Mouse (Mus musculus) limb, embryonic 12.5 days (tissue): ENCODE results near the gene Snx11. TPM values are rescaled to one million over a fixed set of nuclear protein-coding genes. Genes with fewer than 3 reads are reported as not detected.
"Not testable (repeated sequence)": the region's sequence is repeated elsewhere in the genome, so short reads cannot be mapped to it uniquely, and the experiment has no call there.

Experiments
- ATAC-seq: fragments of 200-750 bp; cut with Nextera tagmentation; 2 replicates; pipeline ENCODE4 v1.8.0; 2017; ENCODE audit warnings: low read depth, moderate TSS enrichment; ENCODE audit not compliant: insufficient number of reproducible peaks, insufficient read depth, low FRiP score, low TSS enrichment
- H3K27ac ChIP-seq: fragments of 300-500 bp; sonication (generic); 2 replicates; pipeline ENCODE4 v1.5.1; 2016; ENCODE audit warnings: mild to moderate bottlenecking, moderate library complexity
- H3K27me3 ChIP-seq: fragments of 300-500 bp; sonication (generic); 2 replicates; pipeline ENCODE4 v1.6.1; 2016; ENCODE audit warnings: mild to moderate bottlenecking, moderate library complexity
- H3K36me3 ChIP-seq: fragments of 300-500 bp; sonication (generic); 2 replicates; pipeline ENCODE4 v1.6.1; 2016; ENCODE audit warnings: mild to moderate bottlenecking, moderate library complexity
- H3K4me1 ChIP-seq: fragments of 300-500 bp; sonication (generic); replicated peaks from 2 replicates; pipeline ENCODE4 v1.6.1; 2016
- H3K4me2 ChIP-seq: fragments of 300-500 bp; sonication (generic); 2 replicates; pipeline ENCODE4 v1.6.1; 2016; ENCODE audit warnings: mild to moderate bottlenecking, moderate library complexity
- H3K4me3 ChIP-seq: fragments of 300-500 bp; sonication (generic); replicated peaks from 2 replicates; pipeline ENCODE4 v1.5.1; 2016; ENCODE audit warnings: mild to moderate bottlenecking
- H3K9ac ChIP-seq: fragments of 300-500 bp; sonication (generic); replicated peaks from 2 replicates; pipeline ENCODE4 v1.6.1; 2016; ENCODE audit warnings: mild to moderate bottlenecking, moderate library complexity
- H3K9me3 ChIP-seq: fragments of 300-500 bp; sonication (generic); 2 replicates; pipeline ENCODE4 v1.6.1; 2016; ENCODE audit warnings: mild to moderate bottlenecking, moderate library complexity
- WGBS: fragments of 180-500 bp; shearing (Covaris S2); methylation state at CpG from one replicate; pipeline ENCODE4 v1.1.7; 2016; 5-methylcytosine and 5-hydroxymethylcytosine counted together
- polyA plus RNA-seq: library from polyadenylated mRNA; unstranded; fragments of >200 nt; fragmentation: Nextera tagmentation; extraction: Ambion mirVana; gene quantifications from 2 replicates; pipeline ENCODE4 v1.2.1, GENCODE M21; 2016

The Snx11 gene
- polyA plus RNA-seq, 1 experiment from 2014 or later, result 21.2 TPM

DNA sequence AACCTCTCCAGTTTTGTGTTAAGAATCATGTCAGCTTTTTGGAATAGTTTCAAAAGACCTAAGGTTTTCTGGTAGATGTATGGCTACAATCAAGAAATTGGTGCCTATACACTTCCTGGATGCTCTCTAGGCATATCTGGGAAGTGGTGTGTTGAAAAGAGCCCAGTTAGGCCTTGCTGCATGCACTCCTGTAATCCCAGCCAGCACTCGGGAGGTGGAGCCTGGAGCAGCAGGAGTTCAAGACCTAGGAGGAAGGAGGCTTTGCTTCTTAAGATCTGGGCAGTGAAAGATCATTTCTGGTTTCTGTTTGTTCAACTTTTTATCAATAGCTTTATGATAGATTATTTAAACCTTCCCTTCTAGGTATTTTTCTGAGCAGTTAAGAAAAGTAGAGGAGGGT is 13.3 kb upstream of the Snx11 start:
- ATAC-seq, result no peak
- peaks cover 28% of the 10 kb centered on the region for H3K4me1 ChIP-seq
- no peaks in the 10 kb centered on the region; the same call in 1 of the 2 replicates for H3K27me3 ChIP-seq
- 14% methylated on average over 1 of the region's 1 CpGs for WGBS
- H3K9ac ChIP-seq, result peak overlapping the region; percentile 28; the same call in 1 of the 2 replicates
- peak overlapping the region; percentile 93 for H3K4me3 ChIP-seq
- peaks cover 22% of the 10 kb centered on the region for H3K36me3 ChIP-seq
- H3K27ac ChIP-seq, result no peak overlapping the region
- H3K4me2 ChIP-seq, result peak overlapping the region; percentile 81
- H3K9me3 ChIP-seq, result no peaks in the 10 kb centered on the region

DNA sequence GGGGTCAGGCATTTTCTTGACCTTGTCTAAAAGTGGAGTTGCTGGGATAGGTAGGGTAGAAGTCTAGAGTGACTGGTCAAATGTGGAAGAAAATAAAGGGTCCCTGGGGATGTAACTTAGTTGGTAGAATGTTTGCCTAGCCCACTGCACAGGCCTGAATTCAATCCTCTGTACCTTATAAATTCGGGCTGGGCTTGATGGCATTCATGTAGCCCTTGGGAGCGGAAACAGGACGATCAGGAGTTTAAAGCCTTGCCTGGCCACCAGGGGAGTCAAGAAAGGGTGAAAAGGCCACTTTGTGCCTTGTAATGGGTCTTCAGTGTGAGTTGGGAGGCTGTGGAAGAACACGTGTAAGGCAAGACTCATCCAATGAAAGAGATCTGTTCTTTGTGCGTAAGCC is 12.6 kb upstream of the Snx11 start:
- no peaks in the 10 kb centered on the region for H3K9me3 ChIP-seq
- no peak for ATAC-seq
- H3K27ac ChIP-seq, result peak overlapping the region; percentile 99; the same call in 1 of the 2 replicates
- peaks cover 15% of the 10 kb centered on the region for H3K36me3 ChIP-seq
- H3K9ac ChIP-seq, result peak overlapping the region; percentile 96
- no peaks in the 10 kb centered on the region; the same call in 1 of the 2 replicates for H3K27me3 ChIP-seq
- 10% methylated on average over 5 of the region's 5 CpGs for WGBS
- H3K4me1 ChIP-seq, result peaks cover 28% of the 10 kb centered on the region
- peak overlapping the region; percentile 93 for H3K4me3 ChIP-seq
- H3K4me2 ChIP-seq, result peak overlapping the region; percentile 81

DNA sequence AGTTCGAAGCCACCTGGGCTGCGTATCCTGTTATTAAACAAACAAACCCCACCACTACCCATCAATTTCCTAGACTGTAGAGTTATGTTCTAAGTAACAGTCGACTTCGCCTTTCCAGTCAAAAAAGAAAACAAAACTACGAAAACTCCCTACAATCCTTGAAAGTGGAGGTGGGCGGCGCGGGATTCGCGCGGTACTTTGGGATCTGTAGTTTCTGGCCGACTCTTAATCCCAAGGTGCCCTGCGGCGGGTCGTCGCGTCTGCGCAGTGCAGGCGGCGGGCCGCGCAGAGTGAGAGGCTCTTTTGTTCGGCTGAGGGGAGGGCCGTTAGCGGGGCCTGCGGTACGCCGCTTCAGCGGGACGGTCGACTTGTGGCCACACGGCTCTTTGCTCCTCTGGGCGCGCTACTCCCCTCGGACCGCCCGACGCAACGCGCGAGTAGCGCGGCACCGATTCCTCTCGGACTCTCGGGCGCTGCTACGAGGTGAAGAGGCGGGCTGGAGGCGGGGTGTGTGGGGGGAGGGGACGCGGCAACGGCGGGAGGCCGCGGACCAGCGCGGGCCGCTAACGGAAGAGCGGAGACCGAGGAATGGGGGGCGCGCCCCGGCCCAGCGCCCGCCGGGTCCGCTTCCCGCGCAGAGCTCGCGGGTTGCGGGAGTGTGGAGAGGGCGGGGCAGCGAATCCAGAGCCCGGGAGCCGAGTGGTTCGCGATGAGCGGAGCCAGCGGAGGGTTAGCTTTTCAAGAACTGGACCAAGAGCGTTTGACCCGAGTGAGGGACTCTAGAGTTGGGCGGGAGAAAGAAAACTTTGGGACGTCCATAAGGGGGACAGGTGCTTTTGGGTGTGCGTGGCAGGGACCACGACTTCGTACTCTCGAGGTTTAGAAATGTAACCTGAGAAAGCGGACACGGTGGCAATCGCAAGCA is 11.8 kb upstream of the Snx11 start, which contains the start of gene Cbx1:
Cbx1 (plus strand) TSS at position 257 of the 925 bp plus-strand sequence.
- ATAC-seq, result peak; percentile 92
- peak within 1 kb of the TSS; percentile 93 for H3K4me3 ChIP-seq
- H3K4me1 ChIP-seq, result peaks cover 28% of the 10 kb centered on the region
- H3K27me3 ChIP-seq, result no peaks in the 10 kb centered on the region; the same call in 1 of the 2 replicates
- 2% methylated on average over 93 of the region's 93 CpGs for WGBS
- peak within 1 kb of the TSS; percentile 99 for H3K27ac ChIP-seq
- H3K9me3 ChIP-seq, result no peaks in the 10 kb centered on the region
- peak within 1 kb of the TSS; percentile 96 for H3K9ac ChIP-seq
- peaks cover 8% of the 10 kb centered on the region for H3K36me3 ChIP-seq
- H3K4me2 ChIP-seq, result peak within 1 kb of the TSS; percentile 81

DNA sequence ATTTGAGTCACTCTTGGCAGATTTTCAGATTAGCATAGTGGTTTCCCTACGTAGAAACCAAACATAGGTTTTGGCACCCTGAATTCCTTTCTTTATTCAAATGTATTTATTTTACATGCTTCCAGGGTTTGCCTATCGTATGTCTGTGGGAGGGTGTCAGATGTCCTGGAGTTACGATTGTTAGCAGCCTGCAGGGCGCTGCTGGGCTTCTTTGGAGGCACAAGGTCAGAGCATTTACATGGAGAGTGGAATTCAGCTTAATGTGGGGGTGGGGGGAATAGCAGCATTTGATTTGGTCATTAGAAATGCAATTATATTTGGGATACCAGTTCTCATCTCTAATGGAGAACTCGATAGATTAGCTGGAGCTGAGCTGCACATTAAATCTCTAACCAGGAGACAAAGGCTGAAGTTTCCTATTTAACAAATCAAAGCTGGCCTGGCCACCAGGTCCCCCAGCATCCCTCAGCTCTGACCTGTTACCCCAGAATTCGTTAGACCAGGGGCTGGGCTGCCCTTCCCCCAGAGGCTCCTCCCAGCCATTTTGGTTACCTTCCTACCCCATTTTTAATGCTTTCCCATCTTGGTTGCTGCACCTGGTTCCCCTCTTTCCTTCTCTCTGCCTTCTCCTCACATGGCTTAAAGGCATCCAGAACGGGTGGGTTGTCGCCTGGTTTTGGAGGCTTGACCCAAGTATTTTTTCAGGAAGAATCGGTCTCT is 9.5 kb upstream of the Snx11 start:
- H3K36me3 ChIP-seq, result peaks cover 8% of the 10 kb centered on the region
- H3K9me3 ChIP-seq, result no peaks in the 10 kb centered on the region
- no peak for ATAC-seq
- no peak overlapping the region for H3K4me2 ChIP-seq
- no peak overlapping the region for H3K9ac ChIP-seq
- H3K27me3 ChIP-seq, result no peaks in the 10 kb centered on the region; the same call in 1 of the 2 replicates
- H3K4me3 ChIP-seq, result no peak overlapping the region
- 33% methylated on average over 9 of the region's 9 CpGs for WGBS
- H3K27ac ChIP-seq, result no peak overlapping the region
- peaks cover 16% of the 10 kb centered on the region for H3K4me1 ChIP-seq

DNA sequence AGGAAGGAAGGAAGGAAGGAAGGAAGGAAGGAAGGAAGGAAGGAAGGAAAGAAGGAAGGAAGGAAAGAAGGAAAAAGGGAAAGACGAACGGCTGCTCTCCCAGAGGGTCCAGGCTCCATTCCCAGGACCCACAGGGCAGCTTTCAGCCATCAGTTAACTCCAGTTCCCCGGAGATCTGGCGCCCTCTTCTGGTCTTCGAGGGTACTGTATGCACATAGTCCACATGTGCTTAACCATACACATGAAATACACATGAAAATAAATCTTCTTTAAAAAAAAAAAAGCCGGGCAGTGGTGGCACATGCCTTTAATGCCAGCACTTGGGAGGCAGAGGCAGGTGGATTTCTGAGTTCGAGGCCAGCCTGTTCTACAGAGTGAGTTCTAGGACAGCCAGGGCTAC is 7.5 kb upstream of the Snx11 start:
- not testable (repeated sequence) for H3K9me3 ChIP-seq, H3K27me3 ChIP-seq, H3K4me1 ChIP-seq, H3K4me3 ChIP-seq, ATAC-seq, H3K9ac ChIP-seq, H3K27ac ChIP-seq, H3K36me3 ChIP-seq, H3K4me2 ChIP-seq
- WGBS, result 19% methylated on average over 7 of the region's 7 CpGs

DNA sequence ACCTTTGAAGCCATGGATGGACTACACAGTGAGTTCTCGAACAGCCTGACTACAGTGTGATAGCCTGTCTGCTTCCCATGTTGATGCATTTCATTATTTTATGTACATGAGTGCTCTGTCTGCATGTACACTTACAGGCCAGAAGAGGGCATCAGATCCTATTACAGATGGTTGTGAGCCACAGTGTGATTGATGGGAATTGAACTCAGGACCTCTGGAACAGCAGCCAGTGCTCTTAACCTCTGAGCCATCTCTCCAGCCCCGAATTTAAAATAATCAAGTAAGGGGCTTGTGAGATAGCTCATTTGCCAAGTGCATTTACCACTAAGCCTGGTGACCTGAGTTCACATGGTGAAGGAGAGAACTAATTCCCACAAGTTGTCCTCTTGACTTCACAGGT is 4.1 kb upstream of the Snx11 start:
- no peak overlapping the region for H3K4me2 ChIP-seq
- H3K4me1 ChIP-seq, result peaks cover 8% of the 10 kb centered on the region
- H3K9me3 ChIP-seq, result no peaks in the 10 kb centered on the region
- no peaks in the 10 kb centered on the region for H3K36me3 ChIP-seq
- H3K9ac ChIP-seq, result no peak overlapping the region
- no peak overlapping the region for H3K4me3 ChIP-seq
- ATAC-seq, result no peak
- no peak overlapping the region for H3K27ac ChIP-seq
- H3K27me3 ChIP-seq, result no peaks in the 10 kb centered on the region
- WGBS, result 78% methylated on average over 2 of the region's 2 CpGs

DNA sequence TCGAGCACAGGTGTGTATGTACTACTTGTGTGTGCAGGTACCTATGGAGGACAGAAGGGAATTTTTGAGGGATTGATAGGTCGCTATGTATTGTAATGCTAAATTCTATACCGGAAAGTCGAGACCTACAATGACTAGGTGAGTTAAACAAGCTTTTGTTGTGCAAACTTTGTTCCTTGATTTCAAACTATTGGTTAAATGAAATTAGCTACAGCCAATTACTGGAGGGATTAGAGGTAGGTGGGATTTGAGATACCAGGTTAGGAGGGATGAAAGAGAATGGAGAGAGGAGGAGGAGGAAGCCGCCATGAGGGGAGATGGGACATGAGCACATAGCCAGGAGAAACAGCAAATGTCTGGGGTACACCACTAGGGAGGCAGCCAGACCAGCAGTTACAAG is 2.9 kb upstream of the Snx11 start:
- no peaks in the 10 kb centered on the region for H3K36me3 ChIP-seq
- no peaks in the 10 kb centered on the region for H3K9me3 ChIP-seq
- H3K27me3 ChIP-seq, result no peaks in the 10 kb centered on the region
- H3K9ac ChIP-seq, result no peak overlapping the region
- WGBS, result 74% methylated on average over 5 of the region's 5 CpGs
- no peak overlapping the region for H3K27ac ChIP-seq
- H3K4me3 ChIP-seq, result no peak overlapping the region
- no peak overlapping the region for H3K4me2 ChIP-seq
- H3K4me1 ChIP-seq, result peaks cover 16% of the 10 kb centered on the region
- no peak for ATAC-seq

DNA sequence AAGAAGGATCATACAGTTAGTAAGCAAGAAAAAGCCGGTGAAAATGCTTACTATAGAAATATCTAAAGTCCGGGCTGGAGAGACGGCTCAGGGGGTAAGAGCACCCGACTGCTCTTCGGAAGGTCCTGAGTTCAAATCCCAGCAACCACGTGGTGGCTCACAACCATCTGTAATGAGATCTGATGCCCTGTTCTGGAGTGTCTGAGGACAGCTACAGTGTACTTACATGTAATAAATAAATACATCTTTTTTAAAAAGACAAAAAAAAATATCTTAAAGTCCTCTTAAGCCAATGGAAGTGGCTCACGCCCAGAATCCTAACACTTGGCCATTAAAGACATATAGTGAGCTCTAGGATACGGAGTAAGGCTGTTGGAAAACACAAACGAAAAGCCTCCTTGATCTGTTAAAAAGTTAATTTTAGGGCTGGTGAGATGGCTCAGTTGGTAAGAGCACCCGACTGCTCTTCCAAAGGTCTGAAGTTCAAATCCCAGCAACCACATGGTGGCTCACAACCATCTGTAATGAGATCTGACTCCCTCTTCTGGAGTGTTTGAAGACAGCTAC is 785 bp upstream of the Snx11 start:
- not testable (repeated sequence) for H3K9me3 ChIP-seq, H3K9ac ChIP-seq, H3K27me3 ChIP-seq, ATAC-seq, H3K36me3 ChIP-seq
- 69% methylated on average over 10 of the region's 10 CpGs for WGBS
- H3K4me1 ChIP-seq, result peaks cover 25% of the 10 kb centered on the region
- peak overlapping the region; percentile 74 for H3K27ac ChIP-seq
- H3K4me2 ChIP-seq, result peak overlapping the region; percentile 75
- peak overlapping the region; percentile 69 for H3K4me3 ChIP-seq

DNA sequence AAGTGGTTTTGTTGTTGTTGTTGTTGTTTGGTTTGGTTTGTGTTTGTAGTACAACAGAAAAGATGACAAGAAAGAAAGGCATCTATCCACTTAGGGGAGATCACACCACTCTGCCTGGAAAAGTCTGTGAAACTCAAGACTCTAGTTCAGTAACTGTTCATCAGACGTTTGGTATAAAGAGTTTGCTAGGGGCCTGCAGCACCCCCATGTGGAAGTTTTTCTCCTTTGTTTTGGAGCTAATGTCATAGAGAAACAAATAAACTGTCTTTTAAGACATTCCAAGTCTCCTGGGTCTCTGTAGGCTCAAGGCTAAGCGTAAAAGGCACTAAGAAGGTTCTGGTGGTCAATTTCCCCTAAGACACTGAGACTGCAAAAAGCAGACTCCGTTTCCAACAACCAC is 1.3 kb downstream of the Snx11 start:
- Histone ChIP-seq H3K9me3 (no peaks in the 10 kb centered on the region), H3K4me2 (peak overlapping the region; percentile 75; the same call in 1 of the 2 replicates), H3K9ac (no peak overlapping the region), H3K4me1 (peaks cover 25% of the 10 kb centered on the region), H3K27ac (no peak overlapping the region), H3K27me3 (no peaks in the 10 kb centered on the region), H3K36me3 (peaks cover 26% of the 10 kb centered on the region), H3K4me3 (peak overlapping the region; percentile 69)
- ATAC-seq, result no peak
- 39% methylated on average over 3 of the region's 3 CpGs for WGBS

DNA sequence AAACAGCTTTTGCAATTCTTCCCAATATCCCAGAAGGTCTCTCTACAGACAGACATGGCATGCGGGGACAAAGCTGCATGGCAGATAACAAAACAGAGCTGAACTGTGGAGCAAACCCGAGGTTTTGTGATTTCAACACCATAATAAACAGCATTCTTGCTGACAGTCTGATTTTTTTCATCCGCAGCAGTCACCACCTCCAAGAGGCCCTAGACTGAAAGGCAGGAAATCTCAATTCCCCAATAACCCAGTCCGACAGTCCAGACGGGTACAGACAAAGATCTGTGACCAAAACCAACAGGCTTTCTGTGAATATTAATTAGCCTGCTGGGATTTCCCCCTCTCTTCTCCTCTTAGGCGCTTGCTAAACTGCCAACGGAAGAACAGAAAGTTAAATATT is 1.7 kb downstream of the Snx11 start:
- Histone ChIP-seq H3K27ac (no peak overlapping the region), H3K9me3 (no peaks in the 10 kb centered on the region), H3K36me3 (peaks cover 30% of the 10 kb centered on the region), H3K4me2 (no peak overlapping the region), H3K9ac (no peak overlapping the region), H3K27me3 (no peaks in the 10 kb centered on the region), H3K4me1 (peaks cover 25% of the 10 kb centered on the region), H3K4me3 (no peak overlapping the region)
- 62% methylated on average over 7 of the region's 7 CpGs for WGBS
- no peak for ATAC-seq

DNA sequence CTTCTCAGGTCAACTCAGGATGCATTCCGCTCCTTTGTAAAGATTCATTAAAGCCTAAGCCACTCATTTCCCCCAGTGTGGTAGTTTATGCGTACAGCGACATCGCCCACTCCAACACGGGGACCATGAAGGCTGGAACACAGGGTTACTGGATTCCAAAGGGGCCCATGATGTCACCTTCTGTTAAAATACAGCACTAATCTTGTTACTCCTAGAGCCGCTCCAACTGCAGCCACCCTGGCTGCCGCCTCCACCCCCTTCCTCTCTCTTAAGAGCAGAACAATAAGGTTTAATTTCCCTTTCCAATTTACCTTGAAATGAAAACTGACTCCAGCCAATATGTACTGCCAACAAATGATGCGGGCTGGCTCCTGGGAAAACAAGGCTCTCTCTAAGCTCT is 2.3 kb downstream of the Snx11 start:
- no peak overlapping the region for H3K27ac ChIP-seq
- H3K4me2 ChIP-seq, result no peak overlapping the region
- WGBS, result 68% methylated on average over 8 of the region's 8 CpGs
- H3K9ac ChIP-seq, result no peak overlapping the region
- no peak for ATAC-seq
- H3K4me3 ChIP-seq, result no peak overlapping the region
- H3K27me3 ChIP-seq, result no peaks in the 10 kb centered on the region
- peaks cover 25% of the 10 kb centered on the region for H3K4me1 ChIP-seq
- H3K36me3 ChIP-seq, result peaks cover 36% of the 10 kb centered on the region
- no peaks in the 10 kb centered on the region for H3K9me3 ChIP-seq
